Mouse (Mus musculus) right cerebral cortex, adult 18-20 months (tissue): ENCODE measurements at regions not wholly inside any gene's neighbourhood (a gene's known extent, or its start where the extent isn't known, plus 50 kb on each side); places are given as distances from the start of the nearest gene placed in this dataset.

Experiments
- DNase-seq: peaks from one replicate; pipeline ENCODE4 v3.0.0; 2022; ENCODE audit warnings: mixed read lengths

- DNase-seq = no peak
These were observed 144.7 kb upstream of the Dyrk2 start for GRCm38 (mm10) chr10:119014731-119015130.

GRCm38 (mm10) chr10:119013758-119014157, 143.7 kb upstream of the Dyrk2 start:
- DNase-seq = no peak

GRCm38 (mm10) chr10:119011511-119011910, 141.5 kb upstream of the Dyrk2 start:
- DNase-seq = no peak

- DNase-seq = no peak
These were observed 140.9 kb upstream of the Dyrk2 start for GRCm38 (mm10) chr10:119010884-119011283.

- DNase-seq = no peak
These were observed 137.0 kb upstream of the Dyrk2 start for GRCm38 (mm10) chr10:119006866-119007575.

GRCm38 (mm10) chr10:119005491-119005890, 135.5 kb upstream of the Dyrk2 start:
- DNase-seq = no peak

- no peak for DNase-seq
These were observed 134.4 kb upstream of the Dyrk2 start for GRCm38 (mm10) chr10:119004426-119004825.

GRCm38 (mm10) chr10:119003839-119004238, 133.8 kb upstream of the Dyrk2 start:
- no peak for DNase-seq

- DNase-seq = no peak
These were observed 133.0 kb upstream of the Dyrk2 start for GRCm38 (mm10) chr10:119003042-119003441.

GRCm38 (mm10) chr10:119001895-119002294, 131.9 kb upstream of the Dyrk2 start:
- no peak for DNase-seq

GRCm38 (mm10) chr10:119001000-119001780, 131.2 kb upstream of the Dyrk2 start:
- no peak for DNase-seq

- no peak for DNase-seq
These were observed 129.0 kb upstream of the Dyrk2 start for GRCm38 (mm10) chr10:118998966-118999365.

- no peak for DNase-seq
These were observed 127.0 kb upstream of the Dyrk2 start for GRCm38 (mm10) chr10:118997034-118997433.

GRCm38 (mm10) chr10:118993819-118994574, 124.0 kb upstream of the Dyrk2 start:
- no peak for DNase-seq

- peak; percentile 83 for DNase-seq
These were observed 121.2 kb upstream of the Dyrk2 start for GRCm38 (mm10) chr10:118991213-118991612.

GRCm38 (mm10) chr10:118990500-118990899, 120.5 kb upstream of the Dyrk2 start:
- no peak for DNase-seq

- DNase-seq = no peak
These were observed 119.8 kb upstream of the Dyrk2 start for GRCm38 (mm10) chr10:118989812-118990211.

GRCm38 (mm10) chr10:118988249-118988648, 118.2 kb upstream of the Dyrk2 start:
- DNase-seq = peak; percentile 9

GRCm38 (mm10) chr10:118984580-118984979, 114.6 kb upstream of the Dyrk2 start:
- DNase-seq = no peak

GRCm38 (mm10) chr10:118981446-118981845, 111.4 kb upstream of the Dyrk2 start:
- DNase-seq = no peak

GRCm38 (mm10) chr10:118979339-118979738, 109.3 kb upstream of the Dyrk2 start:
- DNase-seq = no peak

GRCm38 (mm10) chr10:118978181-118978743, 108.3 kb upstream of the Dyrk2 start:
- DNase-seq = no peak

GRCm38 (mm10) chr10:118976447-118976846, 106.4 kb upstream of the Dyrk2 start:
- DNase-seq = no peak
